Mouse (Mus musculus) regulatory T cell (primary cell): Measurements from ENCODE around the gene Nqo1.

Source experiments
- in situ Hi-C: fragments of 300-600 bp; cut with MboI, MseI; formaldehyde crosslinking; loops from one replicate; pipeline ENCODE4 v1.15.1; 2025; ENCODE audit warnings: high pct_unique_total_duplicates

Gene Nqo1

DNA sequence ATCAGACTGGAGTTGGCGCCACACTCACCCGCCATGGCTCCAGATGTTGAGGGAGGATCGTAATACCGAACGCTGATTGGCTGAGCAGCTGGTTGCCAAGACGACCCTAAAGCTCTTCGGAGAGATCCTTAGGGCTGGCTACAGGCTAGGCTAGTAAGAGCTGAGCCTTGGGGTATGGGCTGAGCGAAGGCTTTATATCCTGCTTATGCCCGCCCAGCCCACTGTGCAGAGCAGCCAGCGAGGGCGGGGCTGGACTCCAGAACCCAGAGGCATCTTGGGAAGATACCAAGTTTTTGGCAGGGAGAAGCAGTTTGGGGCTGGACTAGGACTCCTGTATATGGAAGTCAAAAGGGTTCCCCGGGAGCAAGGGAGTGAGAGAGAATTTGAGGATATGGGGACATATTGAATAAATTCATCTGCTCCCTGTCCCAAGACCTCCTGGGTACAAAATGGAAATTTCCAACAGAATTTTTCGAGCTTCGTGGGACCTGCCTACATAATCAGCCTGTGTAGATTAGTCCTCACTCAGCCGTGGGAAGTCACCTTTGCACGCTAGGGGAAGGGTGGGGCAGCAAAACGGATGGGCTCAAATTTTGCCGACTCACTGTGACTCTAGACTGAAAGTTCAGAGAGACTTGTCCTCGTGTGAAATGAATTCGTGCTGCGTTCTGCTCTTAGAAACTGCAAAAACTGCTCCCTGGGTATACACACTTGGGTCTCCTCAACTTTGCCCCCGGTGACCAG is at the start of gene Nqo1:
TSS of gene Nqo1 (minus strand) at position 169 of the 744 bp plus-strand sequence.
- in situ Hi-C loops = no loop called here

- in situ Hi-C loops = no loop called here
Observed at GRCm38 (mm10) chr8:107451414-107452066, 48.5 kb upstream of the Nqo1 start.

GRCm38 (mm10) chr8:107449655-107450054 is 46.6 kb upstream of the Nqo1 start:
- in situ Hi-C loops = loop anchor here (25.0 kb wide), 1 partner anchor 1438 kb away; no protein-coding TSS in a partner anchor

GRCm38 (mm10) chr8:107449130-107449529 is 46.1 kb upstream of the Nqo1 start:
- in situ Hi-C loops = loop anchor here (25.0 kb wide), 1 partner anchor 1438 kb away; no protein-coding TSS in a partner anchor

DNA sequence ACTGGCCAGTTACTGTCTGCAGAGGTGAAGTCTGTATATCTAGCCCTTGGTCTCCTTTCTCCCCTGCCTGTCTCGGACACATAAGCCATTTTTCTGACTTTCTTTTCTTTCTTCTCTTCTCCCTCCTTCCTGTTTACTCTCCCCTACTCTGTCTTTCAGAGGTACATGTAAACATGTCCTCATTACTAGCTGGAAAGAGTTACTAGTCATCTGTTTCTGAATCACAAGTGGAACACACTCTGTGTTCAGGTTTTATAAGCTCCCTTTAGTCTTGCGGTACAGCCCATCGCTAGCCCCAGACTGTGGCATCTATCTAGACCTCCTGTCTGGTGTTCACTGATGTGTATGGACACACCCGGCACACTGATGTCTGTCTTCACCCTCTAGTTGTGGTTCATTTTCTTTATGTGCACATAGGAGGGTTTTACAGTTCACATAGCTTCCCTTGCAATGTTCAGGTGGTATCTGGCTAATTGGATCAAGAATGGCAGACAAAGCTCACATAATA is 45.4 kb upstream of the Nqo1 start:
- in situ Hi-C loops = loop anchor here (25.0 kb wide), 1 partner anchor 1439 kb away; no protein-coding TSS in a partner anchor

- in situ Hi-C loops = loop anchor here (25.0 kb wide), 1 partner anchor 1440 kb away; no protein-coding TSS in a partner anchor
Observed at GRCm38 (mm10) chr8:107447713-107448112, 44.7 kb upstream of the Nqo1 start.

DNA sequence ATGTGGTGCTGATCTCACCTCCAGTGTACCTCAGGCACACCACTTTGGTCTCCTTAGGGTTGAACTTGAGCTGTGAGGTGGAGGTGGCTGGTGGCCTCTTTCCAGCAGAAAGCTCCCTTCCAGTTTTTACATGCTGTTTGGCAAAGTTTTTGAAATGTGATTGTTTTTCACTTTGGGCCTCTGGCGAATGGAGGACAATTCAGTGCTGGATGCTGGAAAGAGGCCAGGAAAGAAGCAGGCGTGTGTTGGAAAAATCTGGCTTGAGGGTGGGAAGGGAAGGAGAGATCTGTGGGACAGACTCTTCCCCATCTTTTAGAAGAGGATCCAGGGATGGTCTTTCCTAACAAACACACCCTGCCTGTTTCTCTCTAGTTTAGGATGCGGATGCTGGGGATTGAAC is 41.6 kb upstream of the Nqo1 start:
- in situ Hi-C loops = loop anchor here (25.0 kb wide), 1 partner anchor 1443 kb away; no protein-coding TSS in a partner anchor

GRCm38 (mm10) chr8:107439880-107440625 is 37.0 kb upstream of the Nqo1 start:
- in situ Hi-C loops = loop anchor here (25.0 kb wide), 1 partner anchor 1447 kb away; no protein-coding TSS in a partner anchor

- in situ Hi-C loops = loop anchor here (25.0 kb wide), 1 partner anchor 1450 kb away; no protein-coding TSS in a partner anchor
Observed at GRCm38 (mm10) chr8:107437711-107438110, 34.7 kb upstream of the Nqo1 start.

GRCm38 (mm10) chr8:107436841-107437421 is 33.9 kb upstream of the Nqo1 start:
- in situ Hi-C loops = loop anchor here (25.0 kb wide), 1 partner anchor 1450 kb away; no protein-coding TSS in a partner anchor

DNA sequence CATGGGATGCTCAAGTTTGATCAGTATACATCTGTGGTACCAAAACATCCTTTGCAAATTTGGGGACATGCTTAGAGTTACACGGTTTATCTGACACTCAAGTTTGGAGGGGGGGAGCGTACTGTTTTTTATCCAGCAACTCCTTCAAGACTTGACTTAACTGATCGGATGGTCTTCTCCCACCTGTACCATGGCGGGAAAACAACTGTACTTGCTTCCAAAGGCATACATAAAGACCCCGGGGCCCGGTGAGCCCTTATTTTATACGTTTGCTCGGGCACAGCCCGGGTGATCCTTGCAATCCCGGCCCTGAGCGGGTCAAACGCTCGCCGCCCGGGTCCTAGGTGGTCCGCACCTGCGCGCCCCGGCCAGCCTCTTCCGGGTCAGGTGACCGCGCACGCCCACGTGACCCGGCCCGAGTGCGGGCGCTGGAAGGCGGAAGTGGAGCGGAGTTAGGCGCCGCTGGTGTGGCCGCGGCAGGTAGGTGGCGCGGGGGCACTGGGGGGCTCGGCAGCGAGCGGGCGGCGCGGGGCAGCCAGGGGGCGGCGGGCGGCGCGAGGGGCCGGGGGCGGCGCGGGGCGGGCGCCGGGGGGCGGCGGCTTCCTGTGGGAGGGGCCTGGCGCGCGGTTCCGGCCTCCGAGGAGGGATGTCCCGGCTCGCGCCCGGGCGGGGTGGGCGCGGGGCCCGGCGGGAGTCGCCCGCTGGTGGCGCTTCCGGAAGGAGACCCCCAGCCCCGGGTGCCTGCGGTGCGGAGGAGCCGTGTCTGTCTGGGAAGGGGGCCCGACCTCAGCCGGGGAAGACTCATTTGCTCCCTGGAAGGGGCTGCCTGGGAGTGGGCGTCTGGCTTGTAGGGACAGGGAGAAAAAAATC is 33.2 kb upstream of the Nqo1 start, which contains the start of gene Wwp2:
TSS of gene Wwp2 (plus strand) at position 404 of the 870 bp plus-strand sequence.
- in situ Hi-C loops = loop anchor here (25.0 kb wide), 1 partner anchor 1451 kb away; no protein-coding TSS in a partner anchor

DNA sequence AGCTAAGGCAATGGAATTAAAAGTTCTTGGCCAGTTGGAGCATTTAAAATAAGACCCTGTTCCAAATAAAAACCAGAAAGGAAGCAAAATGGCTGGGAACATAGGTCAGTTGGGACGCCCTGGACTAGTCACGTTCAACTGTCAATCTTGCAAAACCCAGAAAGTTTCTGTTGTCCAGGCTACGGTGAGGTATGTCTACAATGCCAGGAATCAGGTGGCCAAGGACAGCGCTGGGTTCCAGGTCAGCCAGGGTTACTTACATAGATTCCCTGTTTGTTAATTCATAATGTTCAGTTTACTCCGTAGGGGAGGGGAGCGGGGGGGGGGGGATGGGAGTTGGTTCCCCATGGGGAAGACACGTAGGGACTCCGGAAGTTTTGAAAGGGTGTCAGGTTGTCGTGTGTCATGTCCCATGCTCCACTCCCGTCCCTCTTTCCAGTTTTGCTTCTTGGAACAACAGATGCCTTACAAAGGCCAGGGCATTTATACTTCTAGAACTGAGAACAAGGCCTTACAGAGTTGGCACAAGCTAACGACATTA is 32.5 kb upstream of the Nqo1 start:
- in situ Hi-C loops = loop anchor here (25.0 kb wide), 1 partner anchor 1452 kb away; no protein-coding TSS in a partner anchor

GRCm38 (mm10) chr8:107430821-107431220 is 27.8 kb upstream of the Nqo1 start:
- in situ Hi-C loops = loop anchor here (25.0 kb wide), 1 partner anchor 1456 kb away; no protein-coding TSS in a partner anchor

DNA sequence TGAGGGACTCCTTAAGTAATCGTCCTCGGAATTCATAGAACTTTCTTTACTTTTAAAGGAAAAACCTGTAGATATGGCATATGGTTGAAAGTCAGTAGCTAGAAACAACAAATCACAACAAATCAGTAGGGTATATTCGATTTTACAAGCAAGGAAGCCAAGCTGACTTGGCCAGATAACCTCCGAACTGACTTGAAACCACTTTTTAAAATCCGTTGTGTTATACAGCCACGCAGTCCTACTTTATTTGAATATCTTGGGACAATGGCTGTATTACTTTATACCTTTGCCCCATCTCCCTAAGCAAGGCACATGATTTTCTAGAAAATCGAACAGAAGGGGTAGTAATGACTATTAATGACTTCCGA is 22.2 kb upstream of the Nqo1 start:
- in situ Hi-C loops = loop anchor here (25.0 kb wide), 1 partner anchor 1462 kb away; no protein-coding TSS in a partner anchor

DNA sequence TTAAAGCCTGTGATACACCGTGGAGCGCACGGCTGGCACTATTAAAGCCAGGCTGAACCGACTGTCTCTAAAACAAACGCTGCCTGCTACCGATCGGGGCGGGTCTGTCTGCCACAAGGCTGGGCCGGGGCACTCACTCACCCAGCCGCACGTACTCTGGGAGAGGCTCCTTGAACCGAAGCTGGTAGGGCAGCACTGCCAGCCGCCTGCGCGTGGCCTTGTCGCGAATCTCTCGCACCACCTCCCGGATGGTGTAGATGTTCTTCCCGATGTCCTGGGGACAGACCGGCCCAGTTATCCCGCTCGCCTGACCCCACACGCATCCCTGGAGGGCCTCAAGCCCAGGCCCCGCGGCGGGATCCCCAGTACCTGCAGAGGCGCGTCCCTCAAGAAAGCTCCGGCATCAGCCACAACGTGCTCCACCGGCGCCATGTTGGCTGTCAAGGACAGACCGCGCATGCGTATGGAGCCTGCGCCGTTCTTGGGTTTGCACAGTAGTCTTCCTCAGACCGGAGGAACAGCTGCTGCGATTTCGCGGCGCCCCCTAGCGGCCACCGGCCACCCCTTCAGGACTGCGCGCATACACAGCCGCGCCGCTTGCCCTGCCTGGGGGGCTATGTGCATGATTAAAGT is 21.7 kb upstream of the Nqo1 start, which contains the start of gene Nob1:
TSS of gene Nob1 (minus strand) at position 455 of the 633 bp plus-strand sequence.
- in situ Hi-C loops = loop anchor here (25.0 kb wide), 1 partner anchor 1463 kb away; no protein-coding TSS in a partner anchor

GRCm38 (mm10) chr8:107424176-107424575 is 21.2 kb upstream of the Nqo1 start:
- in situ Hi-C loops = no loop called here

GRCm38 (mm10) chr8:107417001-107417400 is 14.0 kb upstream of the Nqo1 start:
- in situ Hi-C loops = no loop called here

GRCm38 (mm10) chr8:107413881-107414280 is 10.9 kb upstream of the Nqo1 start:
- in situ Hi-C loops = no loop called here

- in situ Hi-C loops = no loop called here
Observed at GRCm38 (mm10) chr8:107412552-107412951, 9.5 kb upstream of the Nqo1 start.
